Mouse (Mus musculus) central nervous system, embryonic 18 days (tissue): ENCODE measurements around the gene Nosip. TPM values are rescaled to one million over a fixed set of nuclear protein-coding genes. Genes with fewer than 3 reads are reported as not detected.

Experiments
- polyA plus RNA-seq: library from polyadenylated mRNA; depleted of rRNA; stranded (reverse); fragments of >200 nt; gene quantifications from 2 replicates; pipeline ENCODE4 v1.2.3, GENCODE M21; 2012; rRNA removed

Nosip gene
- 74.9 and 77.9 TPM in 2 replicates for polyA plus RNA-seq

GRCm38 (mm10) chr7:45062239-45062835 is at the start of gene Nosip, which contains the start of gene Prrg2:
Gene Nosip, plus strand, starts transcription at chr7:45062429.
Gene Prrg2, minus strand, starts transcription at chr7:45062677.

GRCm38 (mm10) chr7:45015957-45016612 is 46.1 kb upstream of the Nosip start, which contains the start of gene Scaf1:
Gene Scaf1, minus strand, starts transcription at chr7:45016363.

GRCm38 (mm10) chr7:45017242-45018061 is 44.8 kb upstream of the Nosip start, which contains the start of gene Rras:
Gene Rras, plus strand, starts transcription at chr7:45017961.

GRCm38 (mm10) chr7:45052862-45053116 is 9.4 kb upstream of the Nosip start, which contains the start of gene Prr12:
Gene Prr12, minus strand, starts transcription at chr7:45052881.

GRCm38 (mm10) chr7:45092048-45092447 is 29.8 kb downstream of the Nosip start, which contains the start of gene Rcn3:
Gene Rcn3, minus strand, starts transcription at chr7:45092221.

GRCm38 (mm10) chr7:45103652-45104180 is 41.5 kb downstream of the Nosip start, which contains the start of gene Fcgrt:
Gene Fcgrt, minus strand, starts transcription at chr7:45103851.

GRCm38 (mm10) chr7:45124224-45125143 is 62.3 kb downstream of the Nosip start, which contains the start of gene Rps11:
Gene Rps11, minus strand, starts transcription at chr7:45124439.

Other genes starting within 250 kb of the Nosip start
- 60.4 and 62.0 TPM in 2 replicates for gene Nup62, start 246.3 kb upstream of the Nosip start, polyA plus RNA-seq
- 0.43 and 0.61 TPM in 2 replicates for gene Il4i1, start 246.0 kb upstream of the Nosip start, polyA plus RNA-seq
- gene Atf5, start 245.8 kb upstream of the Nosip start, polyA plus RNA-seq: 15.3 and 17.9 TPM in 2 replicates
- gene Akt1s1, start 213.4 kb upstream of the Nosip start, polyA plus RNA-seq: 98.0 and 109 TPM in 2 replicates
- 104 and 109 TPM in 2 replicates for gene Tbc1d17, start 213.3 kb upstream of the Nosip start, polyA plus RNA-seq
- gene Pnkp, start 205.3 kb upstream of the Nosip start, polyA plus RNA-seq: 31.5 and 33.3 TPM in 2 replicates
- gene Ptov1, start 192.6 kb upstream of the Nosip start, polyA plus RNA-seq: 560 and 658 TPM in 2 replicates
- 135 and 146 TPM in 2 replicates for gene Med25, start 169.7 kb upstream of the Nosip start, polyA plus RNA-seq
- gene Fuz, start 166.3 kb upstream of the Nosip start, polyA plus RNA-seq: 23.8 and 23.9 TPM in 2 replicates
- 139 and 165 TPM in 2 replicates for gene Ap2a1, start 132.9 kb upstream of the Nosip start, polyA plus RNA-seq
- gene Tsks, start 119.2 kb upstream of the Nosip start, polyA plus RNA-seq: 0.08 and 0.10 TPM in 2 replicates
- 96.5 and 105 TPM in 2 replicates for gene Cpt1c, start 87.6 kb upstream of the Nosip start, polyA plus RNA-seq
- 861 and 874 TPM in 2 replicates for gene Prmt1, start 75.9 kb upstream of the Nosip start, polyA plus RNA-seq
- gene Irf3, start 64.8 kb upstream of the Nosip start, polyA plus RNA-seq: 89.9 and 97.5 TPM in 2 replicates
- gene Bcl2l12, start 63.7 kb upstream of the Nosip start, polyA plus RNA-seq: 8.4 and 10.7 TPM in 2 replicates
- 91.3 and 106 TPM in 2 replicates for gene Scaf1, start 46.1 kb upstream of the Nosip start, polyA plus RNA-seq
- gene Rras, start 44.5 kb upstream of the Nosip start, polyA plus RNA-seq: 20.9 and 23.6 TPM in 2 replicates
- gene Prr12, start 9.5 kb upstream of the Nosip start, polyA plus RNA-seq: 9.9 and 13.2 TPM in 2 replicates
- 17.9 and 18.6 TPM in 2 replicates for gene Prrg2, start 248 bp downstream of the Nosip start, polyA plus RNA-seq
- gene Rcn3, start 29.8 kb downstream of the Nosip start, polyA plus RNA-seq: 34.7 and 64.0 TPM in 2 replicates
- 15.8 and 18.4 TPM in 2 replicates for gene Fcgrt, start 41.4 kb downstream of the Nosip start, polyA plus RNA-seq
- gene Rps11, start 62.0 kb downstream of the Nosip start, polyA plus RNA-seq: 524 and 549 TPM in 2 replicates
- gene Rpl13a, start 66.3 kb downstream of the Nosip start, polyA plus RNA-seq: 2,210 and 2,469 TPM in 2 replicates
- 0.21 and 0.34 TPM in 2 replicates for gene Gm45713, start 73.8 kb downstream of the Nosip start, polyA plus RNA-seq
- gene Flt3l, start 74.0 kb downstream of the Nosip start, polyA plus RNA-seq: 7.5 and 9.1 TPM in 2 replicates
- gene Pih1d1, start 91.9 kb downstream of the Nosip start, polyA plus RNA-seq: 144 and 160 TPM in 2 replicates
- gene Aldh16a1, start 92.2 kb downstream of the Nosip start, polyA plus RNA-seq: 13.3 and 16.7 TPM in 2 replicates
- gene Slc17a7, start 101.5 kb downstream of the Nosip start, polyA plus RNA-seq: 45.9 and 55.3 TPM in 2 replicates
- gene Gfy, start 117.1 kb downstream of the Nosip start, polyA plus RNA-seq: 0.16 and 0.22 TPM in 2 replicates
- 0.19 and 0.21 TPM in 2 replicates for gene Pth2, start 118.6 kb downstream of the Nosip start, polyA plus RNA-seq
- 0.56 and 0.74 TPM in 2 replicates for gene Ccdc155, start 142.5 kb downstream of the Nosip start, polyA plus RNA-seq
- gene Dkkl1, start 149.7 kb downstream of the Nosip start, polyA plus RNA-seq: 5.7 and 5.9 TPM in 2 replicates
- 57.7 and 65.9 TPM in 2 replicates for gene Tead2, start 153.3 kb downstream of the Nosip start, polyA plus RNA-seq
- 1.5 and 1.6 TPM in 2 replicates for gene Cd37, start 176.7 kb downstream of the Nosip start, polyA plus RNA-seq
- gene Slc6a16, start 178.7 kb downstream of the Nosip start, polyA plus RNA-seq: 2.1 and 2.2 TPM in 2 replicates
- gene Slc6a21, start 215.1 kb downstream of the Nosip start, polyA plus RNA-seq: 0.03 and 0.12 TPM in 2 replicates